Mouse (Mus musculus) adrenal gland, postnatal 14 days (tissue): Measurements from ENCODE around the gene Nbas. TPM values are rescaled to one million over a fixed set of nuclear protein-coding genes. Genes with fewer than 3 reads are reported as not detected.

Source experiments
- DNase-seq: peaks from one replicate; pipeline ENCODE4 v3.0.0; 2021; ENCODE audit warnings: mixed read lengths
- total RNA-seq: library from RNA; stranded (reverse); gene quantifications from 2 replicates; pipeline ENCODE4 v1.2.3, GENCODE M21; 2021

Nbas gene
- total RNA-seq, 1 experiment from 2014 or later, result 24.9 TPM

- no peak for DNase-seq
These were observed 270.2 kb downstream of the Nbas start for GRCm38 (mm10) chr12:13539171-13539570.

- DNase-seq, result no peak
These were observed 274.9 kb downstream of the Nbas start for GRCm38 (mm10) chr12:13543806-13544205.

GRCm38 (mm10) chr12:13563646-13564289 lies 294.8 kb downstream of the Nbas start:
- DNase-seq, result no peak

- no peak for DNase-seq
These were observed 295.4 kb downstream of the Nbas start for GRCm38 (mm10) chr12:13564330-13564729.

GRCm38 (mm10) chr12:13566421-13566820 lies 297.5 kb downstream of the Nbas start:
- DNase-seq, result no peak

- DNase-seq, result no peak
These were observed 306.2 kb downstream of the Nbas start for GRCm38 (mm10) chr12:13575158-13575557.

- DNase-seq, result peak; percentile 8
These were observed 307.0 kb downstream of the Nbas start for GRCm38 (mm10) chr12:13575605-13576600.

GRCm38 (mm10) chr12:13576761-13577160 lies 307.8 kb downstream of the Nbas start:
- DNase-seq, result no peak

- no peak for DNase-seq
These were observed 311.9 kb downstream of the Nbas start for GRCm38 (mm10) chr12:13580796-13581195.

- no peak for DNase-seq
These were observed 314.5 kb downstream of the Nbas start for GRCm38 (mm10) chr12:13583386-13583785.

- no peak for DNase-seq
These were observed 316.7 kb downstream of the Nbas start for GRCm38 (mm10) chr12:13585527-13586156.

- DNase-seq, result no peak
These were observed 318.7 kb downstream of the Nbas start for GRCm38 (mm10) chr12:13587675-13588074.

GRCm38 (mm10) chr12:13589021-13589420 lies 320.1 kb downstream of the Nbas start:
- DNase-seq, result no peak

GRCm38 (mm10) chr12:13594746-13595469 lies 326.0 kb downstream of the Nbas start:
- no peak for DNase-seq

GRCm38 (mm10) chr12:13597026-13597425 lies 328.1 kb downstream of the Nbas start:
- DNase-seq, result no peak

GRCm38 (mm10) chr12:13598545-13598944 lies 329.6 kb downstream of the Nbas start:
- DNase-seq, result no peak

- DNase-seq, result peak; percentile 48
These were observed 333.5 kb downstream of the Nbas start for GRCm38 (mm10) chr12:13602414-13602813.

- no peak for DNase-seq
These were observed 338.1 kb downstream of the Nbas start for GRCm38 (mm10) chr12:13607021-13607420.

- no peak for DNase-seq
These were observed 340.1 kb downstream of the Nbas start for GRCm38 (mm10) chr12:13609027-13609426.

GRCm38 (mm10) chr12:13613041-13613440 lies 344.1 kb downstream of the Nbas start:
- DNase-seq, result no peak

- DNase-seq, result no peak
These were observed 346.7 kb downstream of the Nbas start for GRCm38 (mm10) chr12:13615661-13616060.
